8 mouse cellular contexts compared by ENCODE assay signal in genomic region chr1:171502388-171503249, GRCm38 (mm10). TPM values are rescaled to one million over a fixed set of nuclear protein-coding genes. Genes with fewer than 3 reads are reported as not detected.
DNase-seq lines count a peak whose midpoint lies in the region; ATAC-seq and TF ChIP-seq lines count a peak whose summit lies in the region.

No protein-coding gene starts in this region.

- peak; percentile 61 for ATAC-seq in common myeloid progenitor, adult 5-6 weeks (replicated peaks; ENCODE audit: low read depth, poor library complexity, severe bottlenecking)
- peak; percentile 85 for ATAC-seq in neural tube, embryonic 14.5 days (ENCODE audit: low read depth)

- 2% methylated on average over 14 of the region's 14 CpGs for WGBS in lung, adult 2 months
- under 1% methylated on average over 14 of the region's 14 CpGs for WGBS in neural tube, embryonic 14.5 days

- TF ChIP-seq POLR2A in lung, adult 2 months (IDR thresholded peaks at IDR 0.05; ENCODE audit: borderline replicate concordance, extremely low read depth, low read depth, low read length) = no peak

- H3K4me3 ChIP-seq in lung, adult 2 months (replicated peaks; ENCODE audit: extremely low read depth, low read depth, low read length) = peak overlapping the region; percentile 72
- peak overlapping the region; percentile 53 for H3K4me3 ChIP-seq in neural tube, embryonic 14.5 days (ENCODE audit: low read depth, low read length)

- no peaks in the 10 kb centered on the region for H3K27me3 ChIP-seq in neural tube, embryonic 14.5 days (ENCODE audit: control insufficient read depth, insufficient read depth, low read length)

- H3K27ac ChIP-seq in neural tube, embryonic 14.5 days (ENCODE audit: low read depth, low read length) = peak overlapping the region; percentile 95

- no peaks in the 10 kb centered on the region for H3K9me3 ChIP-seq in neural tube, embryonic 14.5 days (ENCODE audit: control insufficient read depth, low read length)

- peak overlapping the region; percentile 62 for H3K4me2 ChIP-seq in neural tube, embryonic 14.5 days (ENCODE audit: low read depth, low read length)

- H3K9ac ChIP-seq in neural tube, embryonic 14.5 days (replicated peaks; ENCODE audit: low read depth, low read length) = peak overlapping the region; percentile 80

- peak; percentile 51 for TF ChIP-seq CTCF in lung, adult 2 months (IDR thresholded peaks at IDR 0.05; ENCODE audit: insufficient read depth, low read length)

- H3K4me1 ChIP-seq in lung, adult 2 months (ENCODE audit: control insufficient read depth, insufficient read depth, low read length) = no peaks in the 10 kb centered on the region
- H3K4me1 ChIP-seq in neural tube, embryonic 14.5 days (ENCODE audit: control insufficient read depth, insufficient read depth, low read length) = peaks cover 6% of the 10 kb centered on the region; the same call in 1 of the 2 replicates

- peak; percentile 55 to 80 for DNase-seq in adrenal gland, adult (ENCODE audit: inconsistent age in 2 of 2, low spot score in 1 of 2)
- DNase-seq in adrenal gland, adult 8-10 months = no peak
- DNase-seq in NIH3T3 (ENCODE audit: low read depth) = peak; percentile 94
- peak; percentile 59 to 64 for DNase-seq in heart, adult 18-20 months
- DNase-seq in kidney, adult 11 months = peak; percentile 44
- DNase-seq in lung, adult 2 months = no peak

- no peaks in the 10 kb centered on the region for H3K36me3 ChIP-seq in neural tube, embryonic 14.5 days (ENCODE audit: control insufficient read depth, insufficient read depth, low read length)

RNA-seq across cellular contexts. Expression of gene Alyref2, which starts 0.7 kb away (rescaled TPM):
- total RNA-seq in adrenal gland, adult 8-10 months (2022) = 1 to 10 TPM; 6.0 to 9.4 (median 7.0) TPM
- total RNA-seq in common myeloid progenitor, adult 5-6 weeks (2017) = 4.8 and 13.0 TPM in 2 replicates
- total RNA-seq in heart, adult 18-20 months (2021) = 1 to 10 TPM; 1.6 to 2.6 TPM
- polyA plus RNA-seq in lung, adult 2 months (2012; rRNA removed) = 2.8 and 3.3 TPM in 2 replicates
- 30.1 and 32.7 TPM in 2 replicates for polyA plus RNA-seq in neural tube, embryonic 14.5 days (2014; fragmentation: Nextera tagmentation; extraction: Ambion mirVana)

RNA-seq across cellular contexts. Expression of gene Itln1, which starts 32.5 kb away (rescaled TPM):
- total RNA-seq in adrenal gland, adult 8-10 months (2022) = not detected
- not detected in 2 replicates for total RNA-seq in common myeloid progenitor, adult 5-6 weeks (2017)
- not detected for total RNA-seq in heart, adult 18-20 months (2021)
- 0.64 TPM in 1 of 2 replicates, not detected in the other for polyA plus RNA-seq in lung, adult 2 months (2012; rRNA removed)
- not detected in 2 replicates for polyA plus RNA-seq in neural tube, embryonic 14.5 days (2014; fragmentation: Nextera tagmentation; extraction: Ambion mirVana)

RNA-seq across cellular contexts. Expression of gene Cd244a, which starts 56.4 kb away (rescaled TPM):
- 1 to 10 TPM in 2 of 4 experiments, under 1 TPM in 2; 0.71 to 1.3 (median 0.97) TPM for total RNA-seq in adrenal gland, adult 8-10 months (2022)
- total RNA-seq in common myeloid progenitor, adult 5-6 weeks (2017) = 15.5 and 18.8 TPM in 2 replicates
- under 1 TPM; 0.22 to 0.62 TPM for total RNA-seq in heart, adult 18-20 months (2021)
- polyA plus RNA-seq in lung, adult 2 months (2012; rRNA removed) = 1.8 and 3.1 TPM in 2 replicates
- polyA plus RNA-seq in neural tube, embryonic 14.5 days (2014; fragmentation: Nextera tagmentation; extraction: Ambion mirVana) = not detected in 2 replicates

Comparison
In these comparisons a context has a peak if more than half of its experiments do, and no peak if none do; other contexts are left out.
1. DNase-seq: peak in adrenal gland, adult (2 of 2), NIH3T3 (single experiment), heart, adult 18-20 months (2 of 2) and kidney, adult 11 months (single experiment); none in adrenal gland, adult 8-10 months (single experiment) and lung, adult 2 months (single experiment).